Mouse (Mus musculus) G1E (cell line): ENCODE measurements around the gene Cnn2.

Experiments
- CTCF ChIP-seq: IDR thresholded peaks from 2 replicates; pipeline ENCODE4 v1.5.1; 2012; ENCODE audit warnings: low read depth, low read length, inconsistent platforms, mixed read lengths
- GATA1 ChIP-seq: IDR thresholded peaks from 2 replicates; pipeline ENCODE4 v1.6.1; 2012; ENCODE audit warnings: borderline replicate concordance, low read length, inconsistent platforms, mixed read lengths
- GATA2 ChIP-seq: IDR thresholded peaks from 2 replicates; pipeline ENCODE4 v1.6.1; 2012; ENCODE audit warnings: low read depth, low read length, inconsistent platforms, borderline replicate concordance

DNA sequence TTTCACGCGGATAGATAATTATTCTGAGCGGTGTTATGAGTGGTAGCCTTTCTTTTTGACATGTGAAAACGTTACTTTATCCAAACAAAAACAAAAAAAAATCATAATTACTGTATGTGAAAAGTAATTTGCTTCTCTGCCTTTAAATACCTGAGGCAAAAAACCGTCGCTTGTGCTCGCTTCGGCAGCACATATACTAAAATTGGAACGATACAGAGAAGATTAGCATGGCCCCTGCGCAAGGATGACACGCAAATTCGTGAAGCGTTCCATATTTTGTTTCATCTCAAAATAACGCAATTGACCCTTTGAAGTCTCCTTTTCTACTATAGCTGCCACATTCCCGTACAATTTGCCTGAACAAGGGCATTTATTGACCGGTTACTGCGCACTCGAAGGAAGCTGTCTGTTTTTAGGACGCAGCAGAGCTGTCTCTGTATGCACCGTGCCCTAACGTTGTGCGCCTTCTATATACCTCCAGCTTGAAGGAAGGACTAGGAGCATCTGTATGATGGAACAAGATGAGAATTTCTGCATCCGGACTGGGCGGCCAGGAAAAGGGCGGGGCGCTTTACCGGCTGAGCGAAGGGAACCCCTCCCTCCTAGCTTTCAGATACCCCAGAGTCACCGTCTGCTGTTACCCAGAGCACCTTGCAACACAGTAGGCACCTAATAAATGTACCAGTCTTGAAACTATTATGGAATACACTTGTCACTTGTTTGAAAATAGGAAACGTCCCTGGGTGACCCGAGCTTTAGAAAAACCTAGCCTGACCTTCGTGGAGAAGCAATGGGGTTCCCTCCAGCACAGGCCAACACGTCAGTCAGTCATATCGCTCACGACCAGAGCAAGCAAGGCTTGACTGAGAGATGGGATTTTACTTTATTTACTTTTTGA lies 2.8 kb upstream of the Cnn2 start:
- TF ChIP-seq CTCF (no peak), GATA1 (no peak), GATA2 (no peak)
